Mouse (Mus musculus): ENCODE results near the gene Med25.

Gene Med25

DNA sequence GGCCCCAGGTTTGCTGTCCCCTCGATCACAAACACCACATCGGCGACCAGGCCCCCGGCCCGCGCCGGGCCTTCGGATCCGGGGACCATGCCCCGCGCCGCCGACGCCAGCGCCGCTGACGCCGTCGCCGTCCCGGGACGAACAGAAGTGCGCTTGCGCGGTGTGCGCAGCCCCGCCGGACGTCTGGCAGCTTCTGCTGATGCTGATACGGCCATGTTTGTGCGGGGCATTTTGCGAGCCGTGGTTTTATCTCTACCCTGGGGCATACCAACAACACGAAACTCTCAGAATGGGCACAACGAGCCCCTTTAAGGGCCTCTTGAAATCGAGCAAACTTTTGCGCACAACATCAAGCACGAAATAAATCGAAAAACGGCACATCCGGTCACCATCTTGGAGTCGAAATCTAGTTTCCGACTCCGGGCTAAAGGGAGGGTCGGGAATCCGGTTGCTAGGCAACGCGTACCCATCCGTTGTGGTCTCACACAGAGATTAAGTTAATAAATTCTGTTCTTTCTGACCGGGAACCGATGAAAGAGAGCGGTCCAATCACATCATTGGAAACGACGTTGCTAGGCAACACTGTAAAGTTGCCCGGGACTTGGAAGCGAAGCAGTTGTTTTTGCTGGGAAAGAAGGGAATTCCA, at the start of gene Med25:
TSS of gene Med25 (minus strand) at position 437 of the 646 bp plus-strand sequence.
- peak; percentile 97 to 99 for DNase-seq (ENCODE audit: low spot score in 2 of 2)

DNA sequence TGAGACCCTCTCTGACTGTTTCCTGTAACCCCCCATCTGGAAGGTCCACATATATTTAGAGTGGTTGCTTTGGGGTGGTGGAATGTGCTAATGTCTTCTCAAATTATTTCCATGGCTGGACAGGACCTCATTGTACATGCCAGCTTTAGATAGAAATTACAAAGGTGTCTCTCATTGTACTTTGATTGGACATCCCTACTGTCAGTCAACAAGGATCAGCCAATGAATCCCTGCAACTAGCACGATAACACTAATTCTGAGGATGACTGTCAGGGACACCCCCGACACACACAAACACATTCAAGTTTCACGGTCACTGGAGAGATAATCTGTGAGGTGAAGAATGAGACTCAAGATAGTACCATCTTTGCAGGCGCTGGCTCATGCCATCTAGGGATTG, 46.2 kb upstream of the Med25 start:
- DNase-seq (ENCODE audit: low spot score in 2 of 2): no peak

GRCm38 (mm10) chr7:44929204-44930151, 37.0 kb upstream of the Med25 start, which contains the start of gene Ap2a1:
TSS of gene Ap2a1 (minus strand) at chr7:44929496.
- peak; percentile 100 for DNase-seq (ENCODE audit: low spot score in 2 of 2)

DNA sequence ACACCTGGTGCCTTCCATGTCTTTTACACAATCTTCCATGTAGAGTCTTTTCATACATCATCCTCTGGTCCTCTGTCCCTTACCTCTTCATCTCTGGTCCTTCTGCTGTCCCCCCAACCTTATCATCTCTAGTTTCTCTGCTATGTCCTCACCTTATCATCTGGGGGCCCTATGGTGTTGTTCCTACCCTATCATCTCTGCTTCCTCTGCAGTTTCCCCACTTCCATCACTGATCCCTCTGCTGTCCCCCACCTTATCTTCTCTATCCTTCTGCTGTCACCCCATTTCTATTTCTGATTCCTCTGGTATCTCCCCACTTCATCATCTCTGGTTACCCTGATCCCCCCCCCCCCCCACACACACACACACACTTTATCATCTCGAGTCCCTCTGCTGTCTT, 36.1 kb upstream of the Med25 start:
- no peak for DNase-seq (ENCODE audit: low spot score in 2 of 2)

DNA sequence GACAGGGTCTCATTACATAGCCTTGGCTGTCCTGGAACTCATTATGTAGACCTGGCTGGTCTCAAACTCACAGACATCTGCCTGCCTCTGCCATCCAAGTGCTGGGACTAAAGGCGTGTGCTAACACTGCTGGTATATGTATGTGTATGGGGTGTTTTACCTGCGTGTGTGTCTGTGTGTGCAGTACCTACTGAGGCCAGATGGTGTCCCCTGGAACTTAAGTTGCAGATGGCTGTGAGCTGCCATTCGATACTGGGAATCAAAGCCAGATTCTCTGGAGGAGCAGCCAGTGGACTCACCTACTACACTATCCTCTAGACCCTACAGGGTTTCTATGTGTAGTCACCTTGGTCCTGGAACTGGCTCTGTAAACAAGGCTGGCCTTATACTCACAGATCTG, 33.0 kb upstream of the Med25 start:
- DNase-seq (ENCODE audit: low spot score in 2 of 2): peak; percentile 48 to 57

DNA sequence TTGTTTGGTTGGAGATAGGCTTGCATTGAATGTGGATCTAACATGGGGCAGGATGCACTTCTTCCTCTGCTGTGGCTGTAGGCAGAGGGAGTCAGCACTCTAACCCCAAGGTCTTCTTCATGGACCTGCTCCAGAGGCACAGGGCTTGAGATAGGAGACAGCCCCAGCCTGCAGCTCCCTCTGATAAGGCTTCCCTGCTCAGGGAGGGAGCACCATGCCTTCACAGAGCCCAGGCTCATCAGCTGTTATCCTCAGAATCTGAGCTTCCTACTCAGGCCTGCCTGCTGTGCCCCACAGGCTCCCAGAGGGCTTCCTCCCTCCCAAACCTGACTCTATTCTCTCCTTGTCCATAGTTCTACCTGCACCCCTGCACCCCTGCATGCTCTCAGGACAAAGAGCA, 30.0 kb upstream of the Med25 start:
- no peak for DNase-seq (ENCODE audit: low spot score in 2 of 2)

- DNase-seq (ENCODE audit: low spot score in 2 of 2): no peak
Observed at GRCm38 (mm10) chr7:44919127-44919526, 26.6 kb upstream of the Med25 start.

DNA sequence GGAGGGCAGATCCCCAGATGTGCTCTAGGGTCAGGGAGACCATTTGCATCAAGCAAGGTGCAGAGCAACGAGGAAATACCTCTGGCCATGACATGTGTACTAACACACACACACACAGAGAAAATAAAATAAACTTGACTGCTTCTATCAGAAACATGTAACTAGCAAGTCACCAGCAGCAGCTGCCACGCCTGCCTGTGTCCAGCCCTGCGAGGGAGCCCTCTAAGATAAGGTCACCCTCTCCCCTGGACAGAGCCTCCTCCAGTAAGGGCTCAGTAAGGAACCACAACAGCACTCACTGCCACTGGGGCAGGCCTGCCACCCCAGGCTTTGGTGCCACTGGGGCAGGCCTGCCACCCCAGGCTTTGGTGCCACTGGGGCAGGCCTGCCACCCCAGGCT, 25.7 kb upstream of the Med25 start:
- no peak for DNase-seq (ENCODE audit: low spot score in 2 of 2)

GRCm38 (mm10) chr7:44916881-44917280, 24.4 kb upstream of the Med25 start:
- peak in 1 of 2 experiments; percentile 18 for DNase-seq (ENCODE audit: low spot score in 2 of 2)

DNA sequence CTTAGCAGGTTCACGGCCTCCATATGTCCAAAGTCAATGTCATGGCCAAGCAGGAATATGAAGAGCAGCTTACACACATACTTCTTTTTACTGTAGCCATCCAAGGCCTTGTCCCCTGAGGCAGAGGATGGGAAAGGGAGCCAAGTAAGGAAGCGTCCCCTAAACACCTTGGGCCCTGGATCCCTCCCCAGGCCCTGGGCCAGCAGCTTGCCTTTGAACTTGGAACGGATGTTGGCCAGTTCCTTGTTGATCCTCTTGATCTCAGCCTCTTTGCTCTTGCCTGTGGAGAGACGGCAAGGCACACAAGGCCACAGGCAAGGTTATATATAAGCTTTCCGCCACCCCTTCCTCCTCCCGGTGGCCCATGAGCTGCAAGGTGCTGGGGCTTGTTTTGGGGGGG, 23.7 kb upstream of the Med25 start:
- no peak for DNase-seq (ENCODE audit: low spot score in 2 of 2)

- DNase-seq (ENCODE audit: low spot score in 2 of 2): no peak
Observed at GRCm38 (mm10) chr7:44915314-44915713, 22.8 kb upstream of the Med25 start.

DNA sequence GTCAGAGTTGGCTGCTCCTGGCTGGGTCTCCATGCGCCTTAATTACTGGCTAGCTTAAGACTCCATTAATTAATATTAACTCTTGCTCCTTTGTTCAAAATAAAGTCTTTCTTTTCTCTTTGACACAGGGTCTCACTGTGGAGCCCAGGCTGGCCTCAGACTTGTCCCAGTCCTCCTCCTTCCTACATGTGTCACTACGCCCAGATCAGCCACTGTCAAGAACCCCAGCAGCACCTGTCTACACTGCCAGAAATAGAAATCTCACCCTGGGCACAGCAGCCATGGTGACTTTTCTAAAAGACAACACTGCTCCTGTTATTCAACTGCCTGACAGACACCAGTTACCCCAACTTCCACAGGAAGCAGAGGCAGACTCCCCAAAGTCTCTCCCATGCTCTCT, 21.9 kb upstream of the Med25 start:
- no peak for DNase-seq (ENCODE audit: low spot score in 2 of 2)

GRCm38 (mm10) chr7:44908706-44909476, 16.4 kb upstream of the Med25 start:
- peak in 1 of 2 experiments; percentile 21 for DNase-seq (ENCODE audit: low spot score in 2 of 2)

GRCm38 (mm10) chr7:44905430-44905829, 12.9 kb upstream of the Med25 start:
- no peak for DNase-seq (ENCODE audit: low spot score in 2 of 2)

GRCm38 (mm10) chr7:44901230-44901722, 8.8 kb upstream of the Med25 start:
- DNase-seq (ENCODE audit: low spot score in 2 of 2): no peak

DNA sequence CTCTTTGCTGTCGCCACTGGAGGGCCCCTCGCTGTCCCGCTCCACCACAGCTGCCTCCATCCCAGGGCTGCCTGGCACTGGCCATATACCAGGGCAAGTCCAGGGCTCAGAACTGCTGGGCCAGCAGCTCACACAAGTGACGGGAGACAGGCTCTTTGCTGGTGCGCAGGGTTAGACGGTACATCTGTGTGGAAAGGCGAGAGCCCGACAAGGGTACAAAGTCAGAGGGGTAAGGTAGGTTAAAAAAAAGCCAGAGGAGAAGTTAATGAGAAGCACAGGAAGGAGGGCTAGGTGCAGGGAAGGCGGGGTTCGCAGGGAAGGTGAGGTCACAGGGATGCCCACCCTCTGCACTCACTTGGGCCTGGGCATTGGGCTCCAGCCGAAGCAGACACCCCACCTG, 8.1 kb upstream of the Med25 start:
- DNase-seq (ENCODE audit: low spot score in 2 of 2): no peak

DNA sequence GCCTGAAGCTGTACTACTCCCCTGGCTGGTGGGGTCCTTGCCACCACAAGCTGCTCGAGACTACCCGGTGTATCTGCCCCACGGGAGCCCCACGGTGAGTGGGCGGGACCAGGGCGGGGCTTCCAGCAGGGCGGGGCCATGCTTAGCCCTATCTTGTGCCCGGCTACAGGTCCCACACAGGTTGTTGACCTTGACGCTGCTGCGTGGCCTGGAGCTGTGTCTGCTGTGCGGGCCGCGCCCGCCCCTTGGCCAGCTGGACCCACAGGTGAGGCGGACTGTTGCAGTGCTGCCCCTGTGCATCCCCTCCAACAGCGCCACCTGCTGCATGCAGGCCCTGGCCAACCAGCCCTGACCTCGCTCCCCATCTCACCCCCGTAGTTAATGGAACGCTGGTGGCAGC, 6.1 kb upstream of the Med25 start:
- DNase-seq (ENCODE audit: low spot score in 2 of 2): peak; percentile 45 to 65

- peak in 1 of 2 experiments; percentile 39 for DNase-seq (ENCODE audit: low spot score in 2 of 2)
Observed at GRCm38 (mm10) chr7:44896499-44896898, 4.0 kb upstream of the Med25 start.

- DNase-seq (ENCODE audit: low spot score in 2 of 2): peak; percentile 96 to 97
Observed at GRCm38 (mm10) chr7:44895593-44896434, 3.3 kb upstream of the Med25 start, which contains the start of gene Fuz. TSS of gene Fuz (plus strand) at chr7:44896079.

- DNase-seq (ENCODE audit: low spot score in 2 of 2): no peak
Observed at GRCm38 (mm10) chr7:44895206-44895592, 2.7 kb upstream of the Med25 start.

- DNase-seq (ENCODE audit: low spot score in 2 of 2): no peak
Observed at GRCm38 (mm10) chr7:44894175-44894574, 1.7 kb upstream of the Med25 start.

All from right cerebral cortex, postnatal 10 days (tissue).